Comparison of ENCODE assay signal across 8 mouse cellular contexts in genomic region chr11:69418481-69419442, GRCm38 (mm10). TPM values are rescaled to one million over a fixed set of nuclear protein-coding genes. Genes with fewer than 3 reads are reported as not detected.
DNase-seq lines count a peak whose midpoint lies in the region; ATAC-seq lines count a peak whose summit lies in the region.

No protein-coding gene starts in this region.

- H3K9ac ChIP-seq in heart, embryonic 15.5 days = peak overlapping the region; percentile 65
- peak overlapping the region; percentile 73 for H3K9ac ChIP-seq in liver, embryonic 13.5 days
- peak overlapping the region; percentile 44 for H3K9ac ChIP-seq in stomach, embryonic 15.5 days

- peak; percentile 56 to 61 for DNase-seq in CD8-positive naive resting alpha-beta T cell, adult 2 months (ENCODE audit: low read depth in 2 of 2, low spot score in 2 of 2)
- DNase-seq in c-Kit-positive CD71-positive TER-119-negative erythroid progenitor cells, embryonic 14.5 days (ENCODE audit: low read depth) = peak; percentile 95
- peak; percentile 97 for DNase-seq in forebrain, embryonic 10.5 days (ENCODE audit: extremely low spot score, low spot score)
- DNase-seq in kidney, postnatal 14 days = peak; percentile 97
- peak; percentile 85 for DNase-seq in liver, embryonic 13.5 days
- peak; percentile 81 for DNase-seq in natural killer cell, adult 2 months (ENCODE audit: low spot score in 2 of 2)

- H3K36me3 ChIP-seq in forebrain, embryonic 10.5 days (replicated peaks) = peaks cover 3% of the 10 kb centered on the region
- no peaks in the 10 kb centered on the region for H3K36me3 ChIP-seq in heart, embryonic 15.5 days
- no peaks in the 10 kb centered on the region for H3K36me3 ChIP-seq in liver, embryonic 13.5 days
- no peaks in the 10 kb centered on the region for H3K36me3 ChIP-seq in stomach, embryonic 15.5 days

- peaks cover 81% of the 10 kb centered on the region for H3K4me1 ChIP-seq in forebrain, embryonic 10.5 days
- peaks cover 66% of the 10 kb centered on the region for H3K4me1 ChIP-seq in heart, embryonic 15.5 days (replicated peaks)
- H3K4me1 ChIP-seq in liver, embryonic 13.5 days (replicated peaks) = peaks cover 77% of the 10 kb centered on the region
- peaks cover 55% of the 10 kb centered on the region for H3K4me1 ChIP-seq in stomach, embryonic 15.5 days

- WGBS in forebrain, embryonic 10.5 days = under 1% methylated on average over 45 of the region's 45 CpGs
- WGBS in heart, embryonic 15.5 days = 0% methylated on average over 41 of the region's 45 CpGs
- WGBS in liver, embryonic 13.5 days (ENCODE audit: insufficient replicate concordance) = under 1% methylated on average over 45 of the region's 45 CpGs
- under 1% methylated on average over 45 of the region's 45 CpGs for WGBS in stomach, embryonic 15.5 days

- no peaks in the 10 kb centered on the region for H3K9me3 ChIP-seq in forebrain, embryonic 10.5 days
- H3K9me3 ChIP-seq in heart, embryonic 15.5 days (replicated peaks) = no peaks in the 10 kb centered on the region
- no peaks in the 10 kb centered on the region for H3K9me3 ChIP-seq in liver, embryonic 13.5 days (replicated peaks)
- H3K9me3 ChIP-seq in stomach, embryonic 15.5 days = no peaks in the 10 kb centered on the region

- peak overlapping the region; percentile 99 for H3K27ac ChIP-seq in forebrain, embryonic 10.5 days
- peak overlapping the region; percentile 95 for H3K27ac ChIP-seq in heart, embryonic 15.5 days
- peak overlapping the region; percentile 81 for H3K27ac ChIP-seq in liver, embryonic 13.5 days
- H3K27ac ChIP-seq in stomach, embryonic 15.5 days = peak overlapping the region; percentile 99

- peaks cover 38% of the 10 kb centered on the region for H3K27me3 ChIP-seq in forebrain, embryonic 10.5 days (ENCODE audit: poor library complexity, severe bottlenecking)
- H3K27me3 ChIP-seq in heart, embryonic 15.5 days = peaks cover 21% of the 10 kb centered on the region
- H3K27me3 ChIP-seq in liver, embryonic 13.5 days = peaks cover 55% of the 10 kb centered on the region
- H3K27me3 ChIP-seq in stomach, embryonic 15.5 days (replicated peaks) = peaks cover 10% of the 10 kb centered on the region; the same call in 1 of the 2 replicates

- peak overlapping the region; percentile 93 for H3K4me2 ChIP-seq in heart, embryonic 15.5 days
- peak overlapping the region; percentile 95 for H3K4me2 ChIP-seq in liver, embryonic 13.5 days
- peak overlapping the region; percentile 96 for H3K4me2 ChIP-seq in stomach, embryonic 15.5 days

- peak; percentile 83 for ATAC-seq in heart, embryonic 15.5 days (replicated peaks; ENCODE audit: insufficient number of reproducible peaks, insufficient read depth, low FRiP score, low read depth)
- ATAC-seq in liver, embryonic 13.5 days (ENCODE audit: low read depth) = peak; percentile 81
- ATAC-seq in stomach, embryonic 15.5 days (ENCODE audit: insufficient read depth, low FRiP score, low read depth) = peak; percentile 90

- H3K4me3 ChIP-seq in forebrain, embryonic 10.5 days = peak overlapping the region; percentile 79
- peak overlapping the region; percentile 61 for H3K4me3 ChIP-seq in heart, embryonic 15.5 days
- H3K4me3 ChIP-seq in liver, embryonic 13.5 days (replicated peaks) = peak overlapping the region; percentile 61
- peak overlapping the region; percentile 68 for H3K4me3 ChIP-seq in stomach, embryonic 15.5 days (replicated peaks)

RNA-seq across cellular contexts. Expression of gene Kdm6b, which starts 5.3 kb away (rescaled TPM):
- polyA plus RNA-seq in forebrain, embryonic 10.5 days (2016; fragmentation: Nextera tagmentation; extraction: Ambion mirVana) = 31.7 TPM in 2 replicates
- 18.6 and 19.5 TPM in 2 replicates for polyA plus RNA-seq in heart, embryonic 15.5 days (2015; fragmentation: Nextera tagmentation; extraction: Ambion mirVana)
- polyA plus RNA-seq in liver, embryonic 13.5 days (2015; fragmentation: Nextera tagmentation; extraction: Ambion mirVana) = 4.8 and 5.1 TPM in 2 replicates
- 25.4 and 26.5 TPM in 2 replicates for polyA plus RNA-seq in stomach, embryonic 15.5 days (2015; fragmentation: Nextera tagmentation; extraction: Ambion mirVana)

RNA-seq across cellular contexts. Expression of gene Tmem88, which starts 20.7 kb away (rescaled TPM):
- 23.3 and 23.4 TPM in 2 replicates for polyA plus RNA-seq in forebrain, embryonic 10.5 days (2016; fragmentation: Nextera tagmentation; extraction: Ambion mirVana)
- 37.3 and 40.6 TPM in 2 replicates for polyA plus RNA-seq in heart, embryonic 15.5 days (2015; fragmentation: Nextera tagmentation; extraction: Ambion mirVana)
- 8.9 and 9.5 TPM in 2 replicates for polyA plus RNA-seq in liver, embryonic 13.5 days (2015; fragmentation: Nextera tagmentation; extraction: Ambion mirVana)
- 26.7 and 29.4 TPM in 2 replicates for polyA plus RNA-seq in stomach, embryonic 15.5 days (2015; fragmentation: Nextera tagmentation; extraction: Ambion mirVana)

RNA-seq across cellular contexts. Expression of gene Cyb5d1, which starts 23.3 kb away (rescaled TPM):
- 47.3 and 54.6 TPM in 2 replicates for polyA plus RNA-seq in forebrain, embryonic 10.5 days (2016; fragmentation: Nextera tagmentation; extraction: Ambion mirVana)
- 20.6 and 24.0 TPM in 2 replicates for polyA plus RNA-seq in heart, embryonic 15.5 days (2015; fragmentation: Nextera tagmentation; extraction: Ambion mirVana)
- 10.3 and 13.0 TPM in 2 replicates for polyA plus RNA-seq in liver, embryonic 13.5 days (2015; fragmentation: Nextera tagmentation; extraction: Ambion mirVana)
- 24.9 and 25.3 TPM in 2 replicates for polyA plus RNA-seq in stomach, embryonic 15.5 days (2015; fragmentation: Nextera tagmentation; extraction: Ambion mirVana)

RNA-seq across cellular contexts. Expression of gene Naa38, which starts 23.5 kb away (rescaled TPM):
- 131 and 136 TPM in 2 replicates for polyA plus RNA-seq in forebrain, embryonic 10.5 days (2016; fragmentation: Nextera tagmentation; extraction: Ambion mirVana)
- polyA plus RNA-seq in heart, embryonic 15.5 days (2015; fragmentation: Nextera tagmentation; extraction: Ambion mirVana) = 129 and 132 TPM in 2 replicates
- polyA plus RNA-seq in liver, embryonic 13.5 days (2015; fragmentation: Nextera tagmentation; extraction: Ambion mirVana) = 102 and 105 TPM in 2 replicates
- 154 and 179 TPM in 2 replicates for polyA plus RNA-seq in stomach, embryonic 15.5 days (2015; fragmentation: Nextera tagmentation; extraction: Ambion mirVana)

RNA-seq across cellular contexts. Expression of gene Chd3, which starts 49.6 kb away (rescaled TPM):
- 40.7 and 44.9 TPM in 2 replicates for polyA plus RNA-seq in forebrain, embryonic 10.5 days (2016; fragmentation: Nextera tagmentation; extraction: Ambion mirVana)
- polyA plus RNA-seq in heart, embryonic 15.5 days (2015; fragmentation: Nextera tagmentation; extraction: Ambion mirVana) = 14.2 and 22.9 TPM in 2 replicates
- 2.6 and 4.4 TPM in 2 replicates for polyA plus RNA-seq in liver, embryonic 13.5 days (2015; fragmentation: Nextera tagmentation; extraction: Ambion mirVana)
- polyA plus RNA-seq in stomach, embryonic 15.5 days (2015; fragmentation: Nextera tagmentation; extraction: Ambion mirVana) = 53.4 and 54.0 TPM in 2 replicates

Comparison
In these comparisons a context has a peak if more than half of its experiments do, and no peak if none do; other contexts are left out.
1. Peak in every context shown above with its lines: DNase-seq, ATAC-seq, H3K4me3 ChIP-seq and H3K27ac ChIP-seq.